Mouse (Mus musculus): ENCODE data around the gene Gpatch8.

GRCm38 (mm10) chr11:102581281-102582015 lies 25.3 kb upstream of the Gpatch8 start:
- no peak for TF ChIP-seq MXI1 (IDR thresholded peaks at IDR 0.05; ENCODE audit: low read depth, low read length)
- TF ChIP-seq CTCF (conservative IDR thresholded peaks at IDR 0.05 in 1 of 2, IDR thresholded peaks at IDR 0.05 in 1 of 2; ENCODE audit: low read depth in 2 of 2, low read length in 2 of 2): no peak
- no peak for TF ChIP-seq PAX5 (IDR thresholded peaks at IDR 0.05; ENCODE audit: low read length)
- TF ChIP-seq ETS1 (conservative IDR thresholded peaks at IDR 0.05; ENCODE audit: low read depth, low read length): no peak
- TF ChIP-seq USF2 (conservative IDR thresholded peaks at IDR 0.05; ENCODE audit: low read depth, low read length): no peak
- TF ChIP-seq ZNF384 (IDR thresholded peaks at IDR 0.05; ENCODE audit: low read depth, low read length): no peak
- no peak for TF ChIP-seq RCOR1 (conservative IDR thresholded peaks at IDR 0.05; ENCODE audit: low read depth, low read length)
- TF ChIP-seq POLR2A (IDR thresholded peaks at IDR 0.05; ENCODE audit: low read depth, low read length): no peak
- TF ChIP-seq ZC3H11A (IDR thresholded peaks at IDR 0.05; ENCODE audit: low read depth, low read length): no peak
- TF ChIP-seq POLR2AphosphoS2 (IDR thresholded peaks at IDR 0.05; ENCODE audit: low read depth, low read length): no peak
- TF ChIP-seq EP300 (IDR thresholded peaks at IDR 0.05; ENCODE audit: low read length): no peak
- TF ChIP-seq MAX (IDR thresholded peaks at IDR 0.05; ENCODE audit: low read length): no peak
- TF ChIP-seq MYC (IDR thresholded peaks at IDR 0.05; ENCODE audit: low read depth, low read length): no peak
- TF ChIP-seq GABPA (IDR thresholded peaks at IDR 0.05; ENCODE audit: insufficient replicate concordance, low read depth, low read length): no peak

Data from CH12.LX (cell line).